Mouse (Mus musculus): ENCODE measurements around the gene Gpnmb.

Gpnmb gene

DNA sequence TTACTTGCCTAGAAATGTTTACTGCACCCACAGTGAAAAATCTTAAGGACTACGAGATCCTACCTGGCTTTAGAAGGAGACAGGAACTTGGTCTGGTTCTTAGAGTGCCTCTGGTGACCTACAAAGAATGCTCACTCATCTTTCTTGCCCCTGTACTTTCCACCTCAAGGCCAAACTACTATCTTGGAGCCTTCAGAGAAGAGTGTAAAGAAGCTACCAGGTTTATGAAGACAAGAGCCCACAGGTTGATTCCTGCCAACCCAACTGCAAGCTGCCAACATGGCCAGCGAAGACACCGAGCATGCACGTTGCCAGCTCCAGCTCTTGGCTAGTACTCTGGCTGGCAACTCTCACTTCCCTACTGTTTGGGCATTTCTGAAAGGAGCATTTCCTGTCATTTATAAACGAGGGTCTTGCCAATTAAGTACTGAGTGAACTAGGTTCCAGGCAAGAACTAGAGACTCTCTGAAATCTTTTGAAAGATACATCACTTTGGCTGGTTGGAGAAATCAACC, 61.3 kb downstream of the Gpnmb start:
- DNase-seq, result peak; percentile 48 to 52

GRCm38 (mm10) chr6:49099086-49099485, 62.7 kb downstream of the Gpnmb start:
- no peak for DNase-seq

- peak; percentile 46 to 55 for DNase-seq
Measured at GRCm38 (mm10) chr6:49106746-49107500, 70.6 kb downstream of the Gpnmb start.

- DNase-seq, result no peak
Measured at GRCm38 (mm10) chr6:49109196-49109595, 72.8 kb downstream of the Gpnmb start.

DNA sequence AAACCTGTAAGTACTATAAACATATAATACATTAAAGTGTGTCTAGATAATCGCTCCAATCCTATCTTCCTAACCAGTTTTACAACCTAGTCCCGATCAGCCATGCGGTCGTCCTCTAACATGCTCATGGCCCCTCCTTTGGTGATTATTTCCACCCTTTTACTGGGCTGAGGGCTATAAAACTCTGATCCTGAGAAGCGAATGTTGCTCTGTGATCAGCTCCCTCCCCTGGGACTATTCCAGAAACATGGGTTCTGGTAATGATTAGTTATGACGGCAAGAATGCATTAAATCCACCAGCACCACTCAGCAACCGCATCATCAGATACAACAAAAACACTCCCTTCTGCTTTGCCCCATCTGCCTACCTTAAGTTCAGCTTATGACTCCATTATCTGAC, 77.5 kb downstream of the Gpnmb start:
- no peak for DNase-seq

DNA sequence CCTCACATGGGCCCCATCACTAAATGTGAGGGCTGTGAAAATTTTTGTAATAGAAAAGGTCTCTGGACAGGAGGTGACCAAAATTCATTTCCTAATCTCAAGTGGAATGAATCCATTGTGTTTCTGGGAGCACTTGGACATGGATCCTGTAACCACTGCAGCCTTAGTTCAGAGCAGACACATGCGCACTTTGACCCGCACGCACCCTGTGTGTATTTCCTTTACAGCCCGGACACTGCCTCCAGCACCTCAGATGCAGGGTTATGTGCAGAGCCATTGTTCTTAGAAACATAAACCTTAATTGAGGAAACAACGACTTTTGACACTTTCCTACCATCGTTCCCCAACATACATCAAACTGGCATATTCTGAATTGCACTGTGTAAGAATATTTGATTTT, 78.1 kb downstream of the Gpnmb start:
- no peak for DNase-seq

DNA sequence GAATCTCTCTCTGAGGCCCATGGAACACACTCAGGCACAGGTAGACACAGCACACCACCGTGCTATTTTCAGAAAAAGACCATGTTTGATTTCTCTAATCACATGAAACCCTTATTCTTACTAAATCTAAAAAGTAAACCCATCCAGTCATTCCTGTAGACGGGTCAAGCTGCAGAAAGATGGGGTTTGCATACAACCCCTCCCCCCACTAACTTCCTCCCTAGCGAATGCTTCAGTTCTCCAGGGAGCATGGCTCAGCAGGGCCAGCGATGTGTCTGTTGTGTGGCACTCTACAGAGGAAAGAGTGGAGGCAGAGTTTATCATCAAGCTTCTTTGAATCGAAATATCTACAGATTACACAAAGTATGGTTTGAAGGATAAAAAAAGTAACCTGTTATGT, 79.2 kb downstream of the Gpnmb start:
- DNase-seq, result no peak

DNA sequence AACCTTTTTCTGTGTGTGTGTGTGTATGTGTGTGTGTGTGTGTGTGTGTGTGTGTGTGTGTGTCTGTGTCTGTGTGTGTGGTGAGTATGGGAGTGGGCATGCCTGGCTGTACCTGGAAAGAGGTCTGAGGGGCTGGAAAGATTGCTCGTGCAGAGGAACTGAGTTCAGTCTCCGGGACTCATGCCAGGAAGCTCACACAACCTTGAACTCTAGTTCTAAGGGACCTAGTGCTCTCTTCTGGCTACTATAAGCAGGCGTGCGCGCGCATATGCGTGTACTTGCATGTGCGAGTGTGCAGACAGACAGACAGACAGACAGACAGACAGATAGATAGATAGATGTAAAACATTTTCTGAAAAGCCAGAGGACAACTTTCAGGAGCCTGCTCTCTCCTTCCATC, 79.9 kb downstream of the Gpnmb start:
- no peak for DNase-seq

DNA sequence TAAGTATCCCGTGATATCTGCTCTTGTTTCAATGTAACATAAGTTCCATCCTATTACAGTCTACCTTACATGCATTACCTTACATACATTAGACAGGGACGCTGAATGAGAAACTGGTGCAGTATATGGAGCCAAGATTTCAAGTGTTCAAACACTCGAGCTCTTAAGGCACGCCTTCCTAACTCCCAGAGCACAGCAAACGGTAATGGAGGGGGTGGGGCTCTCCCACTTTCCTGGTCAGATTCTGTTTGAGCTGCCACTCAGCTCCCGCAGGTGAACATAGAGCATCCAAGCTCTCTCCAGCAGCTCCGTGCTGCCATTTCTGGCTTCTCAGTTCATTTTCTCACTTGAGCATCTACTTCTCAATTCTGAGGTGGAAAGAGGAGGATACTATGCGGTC, 82.1 kb downstream of the Gpnmb start:
- DNase-seq, result no peak

- no peak for DNase-seq
Measured at GRCm38 (mm10) chr6:49119462-49120135, 83.3 kb downstream of the Gpnmb start.

GRCm38 (mm10) chr6:49120370-49120769, 84.0 kb downstream of the Gpnmb start:
- DNase-seq, result no peak
